Mouse (Mus musculus): ENCODE measurements at regions not wholly inside any gene's neighbourhood (a gene's known extent, or its start where the extent isn't known, plus 50 kb on each side); places are given as distances from the start of the nearest gene placed in this dataset.
A peak's percentile ranks its signal among the peaks of the same experiment; 100 is the strongest.

DNA sequence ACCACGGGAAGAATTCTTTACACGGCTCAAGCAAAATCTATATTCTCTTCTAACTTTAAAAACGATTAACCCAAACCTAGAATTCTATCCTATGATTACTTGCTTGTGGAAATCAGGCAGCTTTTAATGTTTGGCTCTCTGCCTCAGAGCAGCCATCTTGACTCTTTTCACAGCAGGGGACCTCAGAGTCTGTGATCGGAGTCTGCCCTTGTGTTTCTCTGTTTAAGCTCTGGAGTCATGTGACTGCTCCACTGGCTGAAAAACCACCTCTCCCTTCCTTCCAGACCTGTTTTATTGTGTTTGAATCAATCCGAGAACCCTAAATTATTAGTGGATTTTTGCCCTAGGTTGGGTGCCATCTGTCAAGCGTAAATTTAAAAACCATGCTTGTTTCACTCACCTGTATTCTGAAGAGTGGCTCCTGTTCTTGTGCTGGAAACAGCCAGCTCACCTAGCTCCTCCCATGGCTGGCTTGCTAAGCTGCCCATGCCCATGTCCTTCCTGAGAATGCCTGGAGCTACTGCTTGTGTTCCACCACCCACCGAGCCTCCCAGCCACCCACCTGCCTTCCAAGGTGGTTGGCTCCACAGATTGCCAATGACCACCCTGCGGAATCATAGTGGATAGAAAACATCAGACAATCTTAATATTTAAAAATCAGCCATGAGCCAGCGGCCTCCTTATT is 62.6 kb downstream of the Perp start:
- H3K4me2 ChIP-seq (ENCODE audit: low read depth): no peak overlapping the region
- ATAC-seq (ENCODE audit: insufficient read depth, low FRiP score, low TSS enrichment) (no peak), DNase-seq (ENCODE audit: low spot score) (no peak)
- H3K9ac ChIP-seq (ENCODE audit: low read length): no peak overlapping the region
- no peaks in the 10 kb centered on the region for H3K27me3 ChIP-seq (ENCODE audit: control insufficient read depth, insufficient read depth, low read length)
- no peaks in the 10 kb centered on the region for H3K36me3 ChIP-seq (ENCODE audit: control insufficient read depth, insufficient read depth, low read length)
- no peaks in the 10 kb centered on the region for H3K9me3 ChIP-seq (ENCODE audit: control insufficient read depth, low read length)
- H3K4me1 ChIP-seq (ENCODE audit: control insufficient read depth, insufficient read depth, low read length): no peaks in the 10 kb centered on the region
- no peak overlapping the region for H3K27ac ChIP-seq (ENCODE audit: low read depth, low read length)
- WGBS: 89% methylated on average over 9 of the region's 9 CpGs
- no peak overlapping the region for H3K4me3 ChIP-seq (ENCODE audit: low read depth, low read length)

DNA sequence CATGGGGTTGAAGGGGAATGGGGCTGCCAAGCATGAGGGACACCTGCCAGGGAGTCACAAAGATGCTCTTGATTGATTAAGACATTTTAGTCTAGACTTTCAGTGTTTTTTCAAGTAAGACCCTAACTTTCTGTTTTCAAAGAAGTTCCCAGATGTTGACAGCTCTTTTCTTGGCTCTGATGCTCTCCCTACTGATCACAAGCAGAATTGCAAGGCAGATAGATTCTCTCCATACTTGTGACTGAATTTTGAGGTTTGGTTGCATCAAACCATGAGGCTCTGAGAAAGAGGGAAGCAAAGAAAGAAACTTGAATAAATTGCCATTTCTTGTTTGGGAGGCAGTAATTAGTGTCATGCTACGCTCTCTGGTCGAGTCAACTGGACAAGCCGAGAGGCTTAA is 64.5 kb downstream of the Perp start:
- WGBS: 90% methylated on average over 3 of the region's 3 CpGs
- H3K9me3 ChIP-seq (ENCODE audit: control insufficient read depth, low read length): no peaks in the 10 kb centered on the region
- no peaks in the 10 kb centered on the region for H3K36me3 ChIP-seq (ENCODE audit: control insufficient read depth, insufficient read depth, low read length)
- no peaks in the 10 kb centered on the region for H3K27me3 ChIP-seq (ENCODE audit: control insufficient read depth, insufficient read depth, low read length)
- no peak overlapping the region for H3K9ac ChIP-seq (ENCODE audit: low read length)
- H3K27ac ChIP-seq (ENCODE audit: low read depth, low read length): no peak overlapping the region
- no peak overlapping the region for H3K4me3 ChIP-seq (ENCODE audit: low read depth, low read length)
- DNase-seq (ENCODE audit: low spot score) (no peak), ATAC-seq (ENCODE audit: insufficient read depth, low FRiP score, low TSS enrichment) (no peak)
- H3K4me2 ChIP-seq (ENCODE audit: low read depth): no peak overlapping the region
- H3K4me1 ChIP-seq (ENCODE audit: control insufficient read depth, insufficient read depth, low read length): no peaks in the 10 kb centered on the region

DNA sequence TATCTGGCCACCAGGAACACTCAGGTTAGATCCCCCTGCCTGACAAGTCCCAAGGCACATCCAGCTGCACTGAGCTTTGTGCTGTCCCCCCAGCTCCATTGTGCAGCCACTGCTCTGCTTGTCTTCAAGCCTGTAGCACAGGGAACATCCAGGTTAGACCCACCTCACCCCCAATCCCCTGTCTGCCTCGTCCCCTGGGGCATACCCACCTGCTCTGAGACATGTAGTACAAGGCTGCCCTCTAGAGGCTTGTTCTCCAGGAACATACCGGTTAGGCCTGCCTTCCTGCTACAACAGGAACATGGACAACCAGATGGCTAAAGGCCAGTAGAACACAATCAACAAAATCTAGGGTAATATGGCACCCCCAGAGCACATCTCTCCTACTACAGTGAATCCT is 66.1 kb downstream of the Perp start:
- H3K9ac ChIP-seq (ENCODE audit: low read length): no peak overlapping the region
- no peak for ATAC-seq (ENCODE audit: insufficient read depth, low FRiP score, low TSS enrichment)
- H3K9me3 ChIP-seq (ENCODE audit: control insufficient read depth, low read length): no peaks in the 10 kb centered on the region
- H3K4me1 ChIP-seq (ENCODE audit: control insufficient read depth, insufficient read depth, low read length): no peaks in the 10 kb centered on the region
- H3K4me2 ChIP-seq (ENCODE audit: low read depth): no peak overlapping the region
- no peak overlapping the region for H3K27ac ChIP-seq (ENCODE audit: low read depth, low read length)
- H3K27me3 ChIP-seq (ENCODE audit: control insufficient read depth, insufficient read depth, low read length): no peaks in the 10 kb centered on the region
- DNase-seq (ENCODE audit: low spot score): peak; percentile 16
- 7% methylated on average over 2 of the region's 2 CpGs for WGBS
- H3K36me3 ChIP-seq (ENCODE audit: control insufficient read depth, insufficient read depth, low read length): no peaks in the 10 kb centered on the region
- H3K4me3 ChIP-seq (ENCODE audit: low read depth, low read length): no peak overlapping the region

DNA sequence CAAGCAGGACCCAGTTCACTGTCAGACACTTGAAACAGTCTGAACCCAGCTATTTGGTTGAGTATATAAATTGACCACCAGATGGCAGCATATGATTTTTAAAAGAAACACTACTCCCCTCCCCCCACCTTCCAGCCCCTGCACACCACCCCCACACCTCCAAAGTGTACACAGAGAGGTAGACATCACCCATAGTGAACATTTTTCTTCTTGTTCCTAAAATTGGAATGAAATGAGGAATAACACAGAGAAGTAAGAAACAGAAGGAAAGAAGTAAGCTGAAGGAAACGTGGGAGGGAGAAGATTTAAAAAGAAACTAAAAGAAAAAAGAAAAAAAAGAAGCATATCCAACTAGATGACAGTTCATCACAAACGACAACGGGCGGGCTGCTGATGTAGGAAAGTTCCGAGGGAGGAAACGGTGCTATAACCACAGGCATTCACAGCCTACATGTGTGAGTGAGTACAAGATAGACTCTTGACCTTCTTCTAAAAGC is 72.3 kb downstream of the Perp start:
- DNase-seq (ENCODE audit: low spot score) (peak; percentile 19), ATAC-seq (ENCODE audit: insufficient read depth, low FRiP score, low TSS enrichment) (no peak)
- Histone ChIP-seq H3K4me1 (ENCODE audit: control insufficient read depth, insufficient read depth, low read length) (no peaks in the 10 kb centered on the region), H3K9me3 (ENCODE audit: control insufficient read depth, low read length) (no peaks in the 10 kb centered on the region), H3K4me3 (ENCODE audit: low read depth, low read length) (no peak overlapping the region), H3K9ac (ENCODE audit: low read length) (no peak overlapping the region), H3K27ac (ENCODE audit: low read depth, low read length) (no peak overlapping the region), H3K27me3 (ENCODE audit: control insufficient read depth, insufficient read depth, low read length) (no peaks in the 10 kb centered on the region), H3K36me3 (ENCODE audit: control insufficient read depth, insufficient read depth, low read length) (no peaks in the 10 kb centered on the region), H3K4me2 (ENCODE audit: low read depth) (no peak overlapping the region)
- 76% methylated on average over 6 of the region's 6 CpGs for WGBS

DNA sequence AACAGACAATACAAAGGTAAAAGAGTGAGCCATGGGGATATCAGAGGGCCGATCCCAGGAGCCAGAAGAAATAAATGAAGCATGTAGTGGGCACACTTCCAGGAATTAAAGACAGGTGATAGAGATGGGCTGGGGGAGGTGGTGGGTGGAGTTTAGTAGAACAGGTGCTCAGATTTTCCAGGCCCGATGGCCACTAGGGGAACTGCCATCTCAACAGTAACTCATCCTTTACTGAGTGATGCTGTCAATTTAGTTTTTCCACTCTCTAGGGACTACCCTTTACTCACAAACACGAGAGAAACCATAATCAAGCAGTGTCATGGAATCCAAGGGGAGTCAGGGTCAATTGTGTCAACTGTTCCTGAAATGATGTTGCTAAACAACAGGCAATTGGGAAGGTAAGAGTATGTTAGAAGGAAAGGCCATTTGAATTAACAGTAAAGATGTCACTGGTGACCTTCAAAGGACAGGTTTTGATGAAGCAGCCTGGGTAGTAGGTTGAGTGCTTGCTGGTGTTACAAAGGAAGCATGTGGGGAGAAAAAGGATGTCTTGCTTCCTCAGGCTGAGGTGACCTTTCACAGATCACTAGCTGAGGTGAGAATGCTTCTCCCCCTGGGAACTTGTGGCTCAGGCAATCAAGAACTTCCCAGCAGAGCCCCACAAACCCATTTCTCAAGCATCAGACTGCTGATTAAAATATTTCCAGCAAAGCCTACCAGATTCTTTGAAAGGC is 78.4 kb downstream of the Perp start:
- H3K4me3 ChIP-seq (ENCODE audit: low read depth, low read length): no peak overlapping the region
- H3K36me3 ChIP-seq (ENCODE audit: control insufficient read depth, insufficient read depth, low read length): no peaks in the 10 kb centered on the region
- H3K27me3 ChIP-seq (ENCODE audit: control insufficient read depth, insufficient read depth, low read length): no peaks in the 10 kb centered on the region
- no peak overlapping the region for H3K9ac ChIP-seq (ENCODE audit: low read length)
- no peak overlapping the region for H3K27ac ChIP-seq (ENCODE audit: low read depth, low read length)
- no peaks in the 10 kb centered on the region for H3K4me1 ChIP-seq (ENCODE audit: control insufficient read depth, insufficient read depth, low read length)
- DNase-seq (ENCODE audit: low spot score) (no peak), ATAC-seq (ENCODE audit: insufficient read depth, low FRiP score, low TSS enrichment) (no peak)
- H3K4me2 ChIP-seq (ENCODE audit: low read depth): no peak overlapping the region
- WGBS: 68% methylated on average over 3 of the region's 3 CpGs
- no peaks in the 10 kb centered on the region for H3K9me3 ChIP-seq (ENCODE audit: control insufficient read depth, low read length)

DNA sequence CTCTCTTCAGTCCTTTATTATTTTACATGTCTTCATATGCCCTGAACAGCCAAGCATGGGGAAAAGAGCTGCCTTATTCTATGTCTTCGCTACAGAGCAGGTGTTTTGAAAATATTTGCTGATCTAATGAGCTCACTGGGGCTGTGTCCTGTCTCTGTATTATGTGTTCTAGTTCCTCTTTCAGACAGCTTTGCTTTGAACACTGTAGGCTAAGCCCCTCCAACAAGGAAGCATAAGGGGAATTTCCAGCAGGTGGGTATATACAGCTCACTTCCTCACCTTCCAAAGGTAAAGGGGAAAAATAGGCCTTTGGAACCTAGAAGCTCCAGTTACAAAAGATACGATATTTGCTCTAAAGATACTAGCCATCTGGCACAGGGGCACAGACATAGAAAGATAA is 83.0 kb downstream of the Perp start:
- Histone ChIP-seq H3K4me2 (ENCODE audit: low read depth) (no peak overlapping the region), H3K4me1 (ENCODE audit: control insufficient read depth, insufficient read depth, low read length) (no peaks in the 10 kb centered on the region), H3K9ac (ENCODE audit: low read length) (no peak overlapping the region), H3K36me3 (ENCODE audit: control insufficient read depth, insufficient read depth, low read length) (no peaks in the 10 kb centered on the region), H3K4me3 (ENCODE audit: low read depth, low read length) (no peak overlapping the region), H3K27me3 (ENCODE audit: control insufficient read depth, insufficient read depth, low read length) (no peaks in the 10 kb centered on the region), H3K9me3 (ENCODE audit: control insufficient read depth, low read length) (no peaks in the 10 kb centered on the region), H3K27ac (ENCODE audit: low read depth, low read length) (no peak overlapping the region)
- DNase-seq (ENCODE audit: low spot score): no peak
- 92% methylated on average over 2 of the region's 2 CpGs for WGBS
- ATAC-seq (ENCODE audit: insufficient read depth, low FRiP score, low TSS enrichment): no peak

DNA sequence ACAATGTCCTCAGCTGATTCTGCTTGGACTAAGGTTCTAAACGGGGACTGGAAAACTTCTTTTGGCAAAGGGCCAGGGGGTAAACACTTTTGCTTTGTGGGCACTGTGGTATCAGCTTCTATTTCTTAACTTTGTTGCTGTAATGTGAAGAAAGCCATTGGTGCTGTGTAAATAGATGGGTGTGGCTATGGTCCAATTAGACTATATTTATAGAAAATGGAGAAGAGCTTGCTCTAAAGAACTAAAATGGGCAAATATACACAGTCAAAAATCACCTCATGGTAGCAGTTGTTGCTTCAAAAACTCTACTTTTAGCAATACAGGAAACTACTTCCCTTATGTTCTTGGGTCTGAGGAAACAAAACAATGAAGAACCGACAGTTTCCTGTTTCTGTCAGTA is 84.1 kb downstream of the Tnfaip3 start:
- H3K4me3 ChIP-seq (ENCODE audit: low read depth, low read length): no peak overlapping the region
- H3K4me2 ChIP-seq (ENCODE audit: low read depth): no peak overlapping the region
- 67% methylated on average over 2 of the region's 2 CpGs for WGBS
- no peak for ATAC-seq (ENCODE audit: insufficient read depth, low FRiP score, low TSS enrichment)
- no peak overlapping the region for H3K9ac ChIP-seq (ENCODE audit: low read length)
- no peak for DNase-seq (ENCODE audit: low spot score)
- H3K36me3 ChIP-seq (ENCODE audit: control insufficient read depth, insufficient read depth, low read length): no peaks in the 10 kb centered on the region
- H3K4me1 ChIP-seq (ENCODE audit: control insufficient read depth, insufficient read depth, low read length): no peaks in the 10 kb centered on the region
- no peak overlapping the region for H3K27ac ChIP-seq (ENCODE audit: low read depth, low read length)
- H3K9me3 ChIP-seq (ENCODE audit: control insufficient read depth, low read length): no peaks in the 10 kb centered on the region
- no peaks in the 10 kb centered on the region for H3K27me3 ChIP-seq (ENCODE audit: control insufficient read depth, insufficient read depth, low read length)

DNA sequence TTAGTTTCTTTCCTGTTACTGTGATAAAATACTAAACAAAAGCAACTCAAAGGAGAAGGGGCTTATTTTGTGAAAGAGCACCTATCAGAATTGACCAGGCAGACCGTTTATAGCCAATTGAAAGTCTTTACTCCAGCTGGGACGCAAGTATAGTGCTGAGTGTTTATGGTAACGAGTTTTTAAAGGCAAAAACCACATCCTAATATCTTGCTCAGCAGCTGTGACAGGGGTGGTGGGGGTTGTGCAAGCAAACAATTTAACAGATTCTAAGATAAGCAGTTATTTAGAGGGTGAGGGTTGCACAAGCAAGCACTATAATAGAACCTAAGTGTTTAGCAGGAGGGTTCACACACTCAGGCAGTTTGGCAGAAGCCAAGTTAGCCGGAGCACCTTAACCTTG is 74.0 kb downstream of the Tnfaip3 start:
- Histone ChIP-seq H3K36me3 (ENCODE audit: control insufficient read depth, insufficient read depth, low read length) (no peaks in the 10 kb centered on the region), H3K9ac (ENCODE audit: low read length) (no peak overlapping the region), H3K9me3 (ENCODE audit: control insufficient read depth, low read length) (no peaks in the 10 kb centered on the region), H3K4me2 (ENCODE audit: low read depth) (no peak overlapping the region), H3K27me3 (ENCODE audit: control insufficient read depth, insufficient read depth, low read length) (no peaks in the 10 kb centered on the region), H3K27ac (ENCODE audit: low read depth, low read length) (no peak overlapping the region), H3K4me3 (ENCODE audit: low read depth, low read length) (no peak overlapping the region), H3K4me1 (ENCODE audit: control insufficient read depth, insufficient read depth, low read length) (no peaks in the 10 kb centered on the region)
- DNase-seq (ENCODE audit: low spot score) (no peak), ATAC-seq (ENCODE audit: insufficient read depth, low FRiP score, low TSS enrichment) (no peak)
- 68% methylated on average over 4 of the region's 4 CpGs for WGBS

DNA sequence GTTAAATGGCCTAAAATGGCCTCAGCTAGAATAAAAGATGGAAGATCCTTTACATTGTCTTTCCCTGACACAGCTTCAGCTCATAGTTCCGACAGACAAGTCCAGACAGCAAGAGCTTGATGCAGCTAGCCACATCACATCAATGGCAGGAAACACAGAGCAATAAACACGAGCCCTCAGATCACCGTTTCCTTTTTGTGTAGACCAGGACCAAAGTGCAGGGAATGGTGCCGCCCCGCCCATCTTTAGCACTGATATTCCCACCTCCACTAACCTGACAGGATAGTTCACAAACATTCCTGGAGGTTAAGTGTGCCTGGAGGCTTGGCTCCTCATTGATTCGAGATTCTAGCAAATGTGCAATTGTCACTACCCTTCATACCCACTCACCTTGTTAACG is 73.5 kb downstream of the Tnfaip3 start:
- Histone ChIP-seq H3K4me3 (ENCODE audit: low read depth, low read length) (no peak overlapping the region), H3K4me2 (ENCODE audit: low read depth) (no peak overlapping the region), H3K36me3 (ENCODE audit: control insufficient read depth, insufficient read depth, low read length) (no peaks in the 10 kb centered on the region), H3K9me3 (ENCODE audit: control insufficient read depth, low read length) (no peaks in the 10 kb centered on the region), H3K4me1 (ENCODE audit: control insufficient read depth, insufficient read depth, low read length) (no peaks in the 10 kb centered on the region), H3K27me3 (ENCODE audit: control insufficient read depth, insufficient read depth, low read length) (no peaks in the 10 kb centered on the region), H3K27ac (ENCODE audit: low read depth, low read length) (no peak overlapping the region), H3K9ac (ENCODE audit: low read length) (no peak overlapping the region)
- ATAC-seq (ENCODE audit: insufficient read depth, low FRiP score, low TSS enrichment) (no peak), DNase-seq (ENCODE audit: low spot score) (no peak)
- WGBS: 57% methylated on average over 7 of the region's 7 CpGs
